Mouse (Mus musculus): ENCODE measurements around the gene Gdf1. TPM values are rescaled to one million over a fixed set of nuclear protein-coding genes. Genes with fewer than 3 reads are reported as not detected.

Gene Gdf1
- polyA plus RNA-seq, 1 experiment from 2014 or later: 2.1 TPM

GRCm38 (mm10) chr8:70364066-70364465 lies 34.4 kb downstream of the Gdf1 start:
- H3K36me3 ChIP-seq (ENCODE audit: control insufficient read depth, insufficient read depth, low read length): no peaks in the 10 kb centered on the region
- no peak overlapping the region for H3K9ac ChIP-seq (ENCODE audit: low read length)
- DNase-seq (ENCODE audit: low spot score) (no peak), ATAC-seq (replicated peaks; ENCODE audit: low FRiP score, low TSS enrichment, low read depth) (no peak)
- WGBS: 43% methylated on average over 5 of the region's 5 CpGs
- H3K27ac ChIP-seq (ENCODE audit: low read depth): no peak overlapping the region
- no peaks in the 10 kb centered on the region for H3K9me3 ChIP-seq (ENCODE audit: control insufficient read depth, low read length)
- H3K4me1 ChIP-seq (replicated peaks; ENCODE audit: control insufficient read depth, insufficient read depth, low read length): no peaks in the 10 kb centered on the region
- no peak overlapping the region for H3K4me3 ChIP-seq (ENCODE audit: low read depth, low read length)
- no peak overlapping the region for H3K4me2 ChIP-seq (ENCODE audit: low read length)
- no peaks in the 10 kb centered on the region for H3K27me3 ChIP-seq (replicated peaks; ENCODE audit: control insufficient read depth, insufficient read depth, low read length)

- WGBS: 56% methylated on average over 5 of the region's 5 CpGs
- no peak for ATAC-seq (replicated peaks; ENCODE audit: low FRiP score, low TSS enrichment, low read depth)
Observed at GRCm38 (mm10) chr8:70366588-70366987, 37.0 kb downstream of the Gdf1 start.

DNA sequence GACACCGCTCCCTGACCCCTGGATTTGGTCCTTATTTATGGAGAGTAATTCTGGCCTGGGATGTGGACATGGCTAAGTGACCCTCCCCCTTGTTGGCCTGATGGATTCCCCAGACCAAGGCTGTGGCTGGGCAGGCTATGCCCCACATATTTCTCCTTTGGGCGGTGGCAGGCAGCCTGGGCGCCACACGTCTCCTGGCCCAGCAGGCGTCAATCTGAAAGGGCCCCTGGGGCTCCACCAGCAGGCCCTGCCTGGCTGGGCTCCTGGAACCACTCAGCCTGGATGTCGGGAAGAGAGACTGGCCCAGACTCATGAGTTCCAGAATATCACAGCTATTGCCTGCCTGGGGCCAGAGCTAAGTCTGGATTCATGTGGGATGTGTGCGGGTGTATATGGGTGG lies 40.9 kb downstream of the Gdf1 start:
- Histone ChIP-seq H3K4me2 (ENCODE audit: low read length) (no peak overlapping the region), H3K9ac (ENCODE audit: low read length) (no peak overlapping the region), H3K36me3 (ENCODE audit: control insufficient read depth, insufficient read depth, low read length) (no peaks in the 10 kb centered on the region), H3K27ac (ENCODE audit: low read depth) (no peak overlapping the region), H3K4me3 (ENCODE audit: low read depth, low read length) (no peak overlapping the region), H3K4me1 (replicated peaks; ENCODE audit: control insufficient read depth, insufficient read depth, low read length) (peaks cover 8% of the 10 kb centered on the region; the same call in 1 of the 2 replicates), H3K27me3 (replicated peaks; ENCODE audit: control insufficient read depth, insufficient read depth, low read length) (peaks cover 38% of the 10 kb centered on the region), H3K9me3 (ENCODE audit: control insufficient read depth, low read length) (no peaks in the 10 kb centered on the region)
- no peak for DNase-seq (ENCODE audit: low spot score)
- no peak for ATAC-seq (replicated peaks; ENCODE audit: low FRiP score, low TSS enrichment, low read depth)
- WGBS: 72% methylated on average over 7 of the region's 7 CpGs

More at GRCm38 (mm10) chr8:70366588-70366987, 37.0 kb downstream of the Gdf1 start:
- no peak overlapping the region for H3K9ac ChIP-seq (ENCODE audit: low read length)
- H3K4me2 ChIP-seq (ENCODE audit: low read length): no peak overlapping the region
- no peak for DNase-seq (ENCODE audit: low spot score)
- no peak overlapping the region for H3K27ac ChIP-seq (ENCODE audit: low read depth)
- H3K36me3 ChIP-seq (ENCODE audit: control insufficient read depth, insufficient read depth, low read length): no peaks in the 10 kb centered on the region
- H3K4me3 ChIP-seq (ENCODE audit: low read depth, low read length): no peak overlapping the region
- H3K27me3 ChIP-seq (replicated peaks; ENCODE audit: control insufficient read depth, insufficient read depth, low read length): no peaks in the 10 kb centered on the region; the same call in 1 of the 2 replicates
- H3K4me1 ChIP-seq (replicated peaks; ENCODE audit: control insufficient read depth, insufficient read depth, low read length): no peaks in the 10 kb centered on the region
- no peaks in the 10 kb centered on the region for H3K9me3 ChIP-seq (ENCODE audit: control insufficient read depth, low read length)

DNA sequence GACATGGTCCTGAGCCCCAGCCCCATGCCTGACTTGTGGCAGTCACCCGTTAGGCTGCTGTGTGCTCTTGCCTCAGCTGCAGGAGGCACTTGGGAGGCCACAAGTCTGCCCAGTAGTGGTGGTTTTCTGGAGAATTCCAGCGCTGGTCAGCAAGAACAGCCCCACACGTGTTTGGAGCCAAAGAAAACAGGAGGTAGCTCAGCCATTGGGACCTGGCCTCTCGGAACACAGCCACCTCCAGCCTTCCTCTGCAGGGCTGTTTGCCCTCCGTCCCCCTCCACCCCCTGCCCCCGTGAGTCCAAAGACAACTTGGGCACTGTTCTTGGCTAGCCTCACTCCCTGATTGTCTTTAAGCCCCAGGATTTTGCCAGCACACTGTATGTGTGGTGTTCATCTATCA lies 42.3 kb downstream of the Gdf1 start:
- no peak overlapping the region for H3K27ac ChIP-seq (ENCODE audit: low read depth)
- ATAC-seq (replicated peaks; ENCODE audit: low FRiP score, low TSS enrichment, low read depth) (no peak), DNase-seq (ENCODE audit: low spot score) (no peak)
- no peaks in the 10 kb centered on the region for H3K9me3 ChIP-seq (ENCODE audit: control insufficient read depth, low read length)
- no peak overlapping the region for H3K4me2 ChIP-seq (ENCODE audit: low read length)
- peaks cover 13% of the 10 kb centered on the region for H3K4me1 ChIP-seq (replicated peaks; ENCODE audit: control insufficient read depth, insufficient read depth, low read length)
- WGBS: 37% methylated on average over 6 of the region's 6 CpGs
- H3K36me3 ChIP-seq (ENCODE audit: control insufficient read depth, insufficient read depth, low read length): no peaks in the 10 kb centered on the region
- H3K4me3 ChIP-seq (ENCODE audit: low read depth, low read length): no peak overlapping the region
- no peak overlapping the region for H3K9ac ChIP-seq (ENCODE audit: low read length)
- H3K27me3 ChIP-seq (replicated peaks; ENCODE audit: control insufficient read depth, insufficient read depth, low read length): peaks cover 53% of the 10 kb centered on the region

- Histone ChIP-seq H3K36me3 (ENCODE audit: control insufficient read depth, insufficient read depth, low read length) (no peaks in the 10 kb centered on the region), H3K9me3 (ENCODE audit: control insufficient read depth, low read length) (no peaks in the 10 kb centered on the region), H3K4me1 (replicated peaks; ENCODE audit: control insufficient read depth, insufficient read depth, low read length) (peaks cover 13% of the 10 kb centered on the region), H3K9ac (ENCODE audit: low read length) (peak within 1 kb of the TSS; percentile 1; the same call in 1 of the 2 replicates), H3K4me2 (ENCODE audit: low read length) (peak within 1 kb of the TSS; percentile 58), H3K27me3 (replicated peaks; ENCODE audit: control insufficient read depth, insufficient read depth, low read length) (peaks cover 70% of the 10 kb centered on the region), H3K4me3 (ENCODE audit: low read depth, low read length) (peak within 1 kb of the TSS; percentile 37), H3K27ac (ENCODE audit: low read depth) (no peak within 1 kb of the TSS)
- no peak for ATAC-seq (replicated peaks; ENCODE audit: low FRiP score, low TSS enrichment, low read depth)
- WGBS: 4% methylated on average over 47 of the region's 47 CpGs
- no peak for DNase-seq (ENCODE audit: low spot score)
Observed at GRCm38 (mm10) chr8:70373397-70374317, 44.0 kb downstream of the Gdf1 start, which contains the start of gene Comp. Gene Comp (plus strand): TSS chr8:70373558.

GRCm38 (mm10) chr8:70374318-70374927 lies 44.8 kb downstream of the Gdf1 start:
- H3K4me2 ChIP-seq (ENCODE audit: low read length): peak overlapping the region; percentile 58
- ATAC-seq (replicated peaks; ENCODE audit: low FRiP score, low TSS enrichment, low read depth): peak; percentile 75
- no peaks in the 10 kb centered on the region for H3K9me3 ChIP-seq (ENCODE audit: control insufficient read depth, low read length)
- peak overlapping the region; percentile 37 for H3K4me3 ChIP-seq (ENCODE audit: low read depth, low read length)
- no peak overlapping the region for H3K9ac ChIP-seq (ENCODE audit: low read length)
- peaks cover 74% of the 10 kb centered on the region for H3K27me3 ChIP-seq (replicated peaks; ENCODE audit: control insufficient read depth, insufficient read depth, low read length)
- no peaks in the 10 kb centered on the region for H3K36me3 ChIP-seq (ENCODE audit: control insufficient read depth, insufficient read depth, low read length)
- H3K4me1 ChIP-seq (replicated peaks; ENCODE audit: control insufficient read depth, insufficient read depth, low read length): peaks cover 13% of the 10 kb centered on the region
- under 1% methylated on average over 51 of the region's 53 CpGs for WGBS
- peak; percentile 76 for DNase-seq (ENCODE audit: low spot score)
- no peak overlapping the region for H3K27ac ChIP-seq (ENCODE audit: low read depth)

DNA sequence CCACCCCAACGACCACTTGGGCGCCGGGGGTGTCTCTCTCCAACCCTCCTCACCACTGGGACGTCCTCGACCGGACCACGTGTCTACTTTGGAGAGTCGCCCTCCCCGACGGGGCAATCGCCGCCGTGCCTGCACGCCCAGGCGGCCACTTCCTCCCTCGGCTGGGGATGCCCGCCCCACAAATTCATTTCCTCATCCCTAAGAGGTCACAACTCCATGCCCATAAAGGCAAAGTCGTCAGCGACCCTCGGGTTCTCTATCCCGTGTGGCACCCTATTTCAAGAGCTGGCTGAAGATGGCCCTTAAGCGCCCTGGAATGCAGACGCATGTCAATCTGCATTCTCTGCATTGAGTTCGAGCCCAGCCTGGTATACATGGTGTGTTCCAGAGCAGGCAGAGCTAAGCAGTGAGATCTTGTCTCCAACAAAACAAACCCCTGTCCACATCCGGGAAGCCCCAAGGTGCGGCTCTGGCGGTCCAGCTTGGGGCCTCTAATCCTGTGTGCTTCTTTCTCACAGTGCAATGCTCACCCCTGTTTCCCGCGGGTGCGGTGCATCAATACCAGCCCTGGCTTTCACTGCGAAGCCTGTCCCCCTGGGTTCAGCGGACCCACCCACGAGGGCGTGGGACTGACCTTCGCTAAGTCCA lies 45.7 kb downstream of the Gdf1 start:
- no peak for DNase-seq (ENCODE audit: low spot score)
- H3K4me2 ChIP-seq (ENCODE audit: low read length): peak overlapping the region; percentile 58; the same call in 1 of the 2 replicates
- 5% methylated on average over 35 of the region's 35 CpGs for WGBS

DNA sequence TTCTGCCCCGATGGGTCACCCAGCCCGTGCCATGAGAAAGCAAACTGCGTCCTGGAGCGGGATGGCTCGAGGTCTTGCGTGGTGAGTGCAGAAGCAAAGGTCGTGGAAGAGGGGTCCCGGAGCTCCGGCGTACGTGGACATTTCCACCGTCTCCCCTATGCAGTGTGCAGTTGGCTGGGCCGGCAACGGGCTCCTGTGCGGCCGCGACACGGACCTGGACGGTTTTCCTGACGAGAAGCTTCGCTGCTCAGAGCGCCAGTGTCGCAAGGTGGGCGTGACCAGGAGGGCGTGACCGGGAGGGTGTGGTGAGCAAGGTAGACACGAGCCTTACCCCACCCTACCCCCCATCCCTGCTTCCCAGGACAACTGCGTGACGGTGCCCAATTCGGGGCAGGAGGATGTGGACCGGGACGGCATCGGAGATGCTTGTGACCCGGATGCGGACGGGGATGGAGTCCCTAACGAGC lies 46.7 kb downstream of the Gdf1 start:
- DNase-seq (ENCODE audit: low spot score): no peak
- Histone ChIP-seq H3K4me3 (ENCODE audit: low read depth, low read length) (0 out of 2 replicates have a peak overlapping the region, but pooled peaks have one; percentile 1), H3K9ac (ENCODE audit: low read length) (no peak overlapping the region), H3K4me2 (ENCODE audit: low read length) (no peak overlapping the region), H3K36me3 (ENCODE audit: control insufficient read depth, insufficient read depth, low read length) (no peaks in the 10 kb centered on the region), H3K9me3 (ENCODE audit: control insufficient read depth, low read length) (no peaks in the 10 kb centered on the region), H3K27me3 (replicated peaks; ENCODE audit: control insufficient read depth, insufficient read depth, low read length) (peaks cover 74% of the 10 kb centered on the region), H3K4me1 (replicated peaks; ENCODE audit: control insufficient read depth, insufficient read depth, low read length) (peaks cover 13% of the 10 kb centered on the region), H3K27ac (ENCODE audit: low read depth) (no peak overlapping the region)
- ATAC-seq (replicated peaks; ENCODE audit: low FRiP score, low TSS enrichment, low read depth): no peak
- WGBS: 7% methylated on average over 37 of the region's 37 CpGs

More for the DNA sequence above, 45.7 kb downstream of the Gdf1 start:
- peaks cover 74% of the 10 kb centered on the region for H3K27me3 ChIP-seq (replicated peaks; ENCODE audit: control insufficient read depth, insufficient read depth, low read length)
- H3K27ac ChIP-seq (ENCODE audit: low read depth): no peak overlapping the region
- no peaks in the 10 kb centered on the region for H3K36me3 ChIP-seq (ENCODE audit: control insufficient read depth, insufficient read depth, low read length)
- H3K4me1 ChIP-seq (replicated peaks; ENCODE audit: control insufficient read depth, insufficient read depth, low read length): peaks cover 13% of the 10 kb centered on the region
- H3K9ac ChIP-seq (ENCODE audit: low read length): no peak overlapping the region
- H3K4me3 ChIP-seq (ENCODE audit: low read depth, low read length): peak overlapping the region; percentile 37
- no peak; the same call in 1 of the 2 replicates for ATAC-seq (replicated peaks; ENCODE audit: low FRiP score, low TSS enrichment, low read depth)
- H3K9me3 ChIP-seq (ENCODE audit: control insufficient read depth, low read length): no peaks in the 10 kb centered on the region

All from intestine, embryonic 14.5 days (tissue).